Mouse (Mus musculus) brain, embryonic 14.5 days (tissue): Measurements from ENCODE around the gene Rassf5.

ENCODE experiments used
- CTCF ChIP-seq: fragments of 200-500 bp; IDR thresholded peaks from 2 replicates; pipeline ENCODE4 v1.5.1; 2012; ENCODE audit warnings: inconsistent platforms, mild to moderate bottlenecking, moderate library complexity, borderline replicate concordance; ENCODE audit not compliant: insufficient read depth, insufficient read length; ENCODE audit errors: extremely low read depth
- POLR2A ChIP-seq: fragments of 200-500 bp; IDR thresholded peaks from 2 replicates; pipeline ENCODE4 v1.6.1; 2012; ENCODE audit warnings: mild to moderate bottlenecking, inconsistent platforms, borderline replicate concordance; ENCODE audit not compliant: poor library complexity, insufficient read depth, insufficient read length, severe bottlenecking; ENCODE audit errors: extremely low read depth

DNA sequence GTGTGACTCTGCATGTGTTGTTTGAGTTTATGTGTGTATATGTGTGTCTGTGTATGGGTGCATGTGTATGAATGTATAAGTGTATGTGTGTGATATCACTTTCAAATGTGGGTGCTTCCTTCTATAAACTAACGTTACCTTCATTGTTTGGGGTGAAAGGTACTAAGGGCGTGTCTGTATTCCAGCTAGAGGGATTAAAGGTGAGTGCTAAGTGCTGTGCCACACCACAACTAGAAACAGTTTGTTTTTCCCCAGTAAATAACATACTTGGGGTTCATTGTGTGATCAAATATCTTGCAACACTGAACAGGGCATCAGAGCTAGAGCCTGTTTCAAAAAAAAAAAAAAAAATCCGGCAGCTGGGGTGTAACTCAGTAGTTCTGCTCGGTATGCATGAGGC, 36.7 kb upstream of the Rassf5 start:
- TF ChIP-seq CTCF (no peak), POLR2A (no peak)
